Mouse (Mus musculus) CD8-positive naive resting alpha-beta T cell, adult 2 months (primary cell): Measurements from ENCODE around the gene Clptm1.
"Not testable (repeated sequence)": the region's sequence is repeated elsewhere in the genome, so short reads cannot be mapped to it uniquely, and the experiment has no call there.

Experiments used
- DNase-seq, 2 experiments: peaks; one replicate each; pipeline ENCODE4 v3.0.0; 2022; ENCODE audit warnings: low read depth in 2 of 2, low spot score in 2 of 2

Gene Clptm1

GRCm38 (mm10) chr7:19610969-19611368, 53.9 kb downstream of the Clptm1 start:
- no peak for DNase-seq

- no peak for DNase-seq
Observed at GRCm38 (mm10) chr7:19609641-19610332, 55.0 kb downstream of the Clptm1 start.

GRCm38 (mm10) chr7:19607291-19607690, 57.5 kb downstream of the Clptm1 start:
- DNase-seq, result no peak

GRCm38 (mm10) chr7:19604606-19605214, 60.1 kb downstream of the Clptm1 start:
- DNase-seq, result not testable (repeated sequence)

GRCm38 (mm10) chr7:19603849-19604605, 60.8 kb downstream of the Clptm1 start, which contains the start of gene Clasrp:
Clasrp (minus strand) TSS chr7:19604486.
- peak; percentile 91 to 95 for DNase-seq

- no peak for DNase-seq
Observed at GRCm38 (mm10) chr7:19603055-19603454, 61.8 kb downstream of the Clptm1 start.

GRCm38 (mm10) chr7:19600562-19600961, 64.3 kb downstream of the Clptm1 start:
- no peak for DNase-seq

GRCm38 (mm10) chr7:19593061-19593730, 71.6 kb downstream of the Clptm1 start:
- no peak for DNase-seq

- peak; percentile 69 to 77 for DNase-seq
Observed at GRCm38 (mm10) chr7:19589917-19590316, 74.9 kb downstream of the Clptm1 start.

GRCm38 (mm10) chr7:19589207-19589606, 75.6 kb downstream of the Clptm1 start:
- peak in 1 of 2 experiments; percentile 42 for DNase-seq

- DNase-seq, result no peak
Observed at GRCm38 (mm10) chr7:19586269-19586668, 78.6 kb downstream of the Clptm1 start.
